Mouse (Mus musculus) olfactory bulb, adult 2 months (tissue): Measurements from ENCODE around the gene Capn3.

Experiments
- CTCF ChIP-seq: fragments of 200-500 bp; IDR thresholded peaks from 2 replicates; pipeline ENCODE4 v1.5.1; 2012; ENCODE audit warnings: low read depth, mild to moderate bottlenecking, low read length, moderate library complexity; ENCODE audit not compliant: insufficient read depth
- POLR2A ChIP-seq: fragments of 200-500 bp; IDR thresholded peaks from 2 replicates; pipeline ENCODE4 v1.6.1; 2012; ENCODE audit warnings: mild to moderate bottlenecking, low read depth, low read length, moderate library complexity; ENCODE audit not compliant: insufficient read depth

DNA sequence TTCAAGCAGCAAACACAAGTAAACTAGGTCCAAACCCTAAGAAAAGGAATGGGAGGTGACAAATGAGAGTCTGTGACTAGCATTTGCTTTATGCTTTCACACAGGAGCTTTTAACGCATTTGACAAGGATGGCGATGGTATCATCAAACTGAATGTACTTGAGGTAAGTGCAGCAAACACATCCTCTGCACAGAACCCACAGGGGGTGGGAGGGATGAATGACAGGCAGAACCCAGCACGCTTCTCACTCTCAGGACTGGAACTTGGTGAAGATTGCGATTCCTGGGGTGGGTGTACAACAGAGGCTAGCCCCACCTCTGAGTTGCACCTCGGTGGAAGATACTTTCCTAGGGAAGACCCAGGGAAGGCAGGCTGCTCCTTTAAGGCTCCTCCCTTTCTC is 48.2 kb downstream of the Capn3 start:
- TF ChIP-seq CTCF (no peak), POLR2A (no peak)
